Mouse (Mus musculus): ENCODE measurements at regions not wholly inside any gene's neighbourhood (a gene's known extent, or its start where the extent isn't known, plus 50 kb on each side); places are given as distances from the start of the nearest gene placed in this dataset.

- in situ Hi-C loops (cut with MboI, MseI), result no loop called here
Observed at GRCm38 (mm10) chr9:61321314-61321713, 50.9 kb upstream of the Tle3 start.

- in situ Hi-C loops (cut with MboI, MseI), result no loop called here
Observed at GRCm38 (mm10) chr9:61321825-61322224, 50.3 kb upstream of the Tle3 start.

GRCm38 (mm10) chr9:61322333-61322732 lies 49.8 kb upstream of the Tle3 start:
- in situ Hi-C loops (cut with MboI, MseI), result no loop called here
